Mouse (Mus musculus) stomach, postnatal 0 days (tissue): ENCODE data around the gene Adat3. TPM values are rescaled to one million over a fixed set of nuclear protein-coding genes. Genes with fewer than 3 reads are reported as not detected.

ENCODE experiments used
- ATAC-seq: fragments of 200-750 bp; cut with Nextera tagmentation; 2 replicates; pipeline ENCODE4 v1.8.0; 2017; ENCODE audit not compliant: low FRiP score, low TSS enrichment
- DNase-seq: peaks from one replicate; pipeline ENCODE4 v3.0.0-alpha.2; 2016; ENCODE audit warnings: low spot score
- H3K27ac ChIP-seq: fragments of 300-500 bp; sonication (generic); replicated peaks from 2 replicates; pipeline ENCODE4 v1.5.1; 2014; ENCODE audit warnings: mild to moderate bottlenecking, control low read depth
- H3K27me3 ChIP-seq: fragments of 300-500 bp; sonication (generic); 2 replicates; pipeline ENCODE4 v1.6.1; 2014; ENCODE audit warnings: low read length; ENCODE audit not compliant: control insufficient read depth, insufficient read depth
- H3K36me3 ChIP-seq: fragments of 300-500 bp; sonication (generic); 2 replicates; pipeline ENCODE4 v1.6.1; 2014; ENCODE audit warnings: low read length, mixed read lengths; ENCODE audit not compliant: control insufficient read depth, insufficient read depth
- H3K4me1 ChIP-seq: fragments of 300-500 bp; sonication (generic); replicated peaks from 2 replicates; pipeline ENCODE4 v1.6.1; 2014; ENCODE audit warnings: antibody characterized with exemption; ENCODE audit not compliant: control insufficient read depth, insufficient read depth
- H3K4me2 ChIP-seq: fragments of 300-500 bp; sonication (generic); replicated peaks from 2 replicates; pipeline ENCODE4 v1.6.1; 2014; ENCODE audit warnings: low read depth, mild to moderate bottlenecking, control low read depth, moderate library complexity
- H3K4me3 ChIP-seq: fragments of 300-500 bp; sonication (generic); 2 replicates; pipeline ENCODE4 v1.5.1; 2014; ENCODE audit warnings: low read depth, low read length, control low read depth
- H3K9ac ChIP-seq: fragments of 300-500 bp; sonication (generic); 2 replicates; pipeline ENCODE4 v1.6.1; 2014; ENCODE audit warnings: mild to moderate bottlenecking, low read length, control low read depth, mixed read lengths
- H3K9me3 ChIP-seq: fragments of 300-500 bp; sonication (generic); 2 replicates; pipeline ENCODE4 v1.6.1; 2016; ENCODE audit warnings: low read length; ENCODE audit not compliant: control insufficient read depth
- CTCF ChIP-seq: IDR thresholded peaks from 2 replicates; pipeline ENCODE4 v1.5.1; 2016; ENCODE audit warnings: antibody characterized with exemption, low read depth, mild to moderate bottlenecking, moderate library complexity
- EP300 ChIP-seq: optimal IDR thresholded peaks from 2 replicates; pipeline ENCODE3; 2016; ENCODE audit warnings: antibody characterized with exemption
- WGBS: fragments of 180-500 bp; shearing (Covaris S2); extraction: QIAGEN DNeasy Blood & Tissue Kit; methylation state at CpG from one replicate; pipeline ENCODE4 v1.1.7; 2014; 5-methylcytosine and 5-hydroxymethylcytosine counted together
- polyA plus RNA-seq: library from polyadenylated mRNA; unstranded; fragments of >200 nt; fragmentation: Nextera tagmentation; extraction: Ambion mirVana; gene quantifications from 2 replicates; pipeline ENCODE4 v1.2.1, GENCODE M21; 2015

Gene Adat3
- polyA plus RNA-seq, 1 experiment from 2014 or later: 4.1 TPM

DNA sequence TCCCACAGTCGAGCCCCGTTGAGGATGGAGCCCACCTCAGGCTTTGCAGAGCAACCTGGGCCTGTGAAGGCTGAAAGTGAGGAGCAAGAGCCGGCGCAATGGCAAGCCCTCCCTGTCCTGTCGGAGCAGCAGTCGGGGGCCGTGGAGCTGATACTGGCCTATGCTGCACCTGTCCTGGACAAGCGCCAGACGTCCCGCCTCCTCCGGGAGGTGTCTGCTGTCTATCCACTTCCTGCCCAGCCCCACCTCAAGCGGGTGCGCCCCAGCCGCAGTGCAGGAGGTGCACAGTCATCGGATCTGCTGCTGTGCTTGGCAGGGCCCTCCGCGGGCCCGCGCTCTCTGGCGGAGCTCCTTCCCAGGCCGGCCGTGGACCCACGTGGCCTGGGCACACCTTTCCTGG lies 3.6 kb downstream of the Adat3 start:
- Histone ChIP-seq H3K27me3 (no peaks in the 10 kb centered on the region), H3K9ac (peak overlapping the region; percentile 13; the same call in 1 of the 2 replicates), H3K4me3 (no peak overlapping the region), H3K27ac (peak overlapping the region; percentile 18; the same call in 1 of the 2 replicates), H3K4me1 (peaks cover 3% of the 10 kb centered on the region; the same call in 1 of the 2 replicates), H3K36me3 (peaks cover 9% of the 10 kb centered on the region), H3K4me2 (no peak overlapping the region), H3K9me3 (no peaks in the 10 kb centered on the region)
- ATAC-seq (peak; percentile 60), DNase-seq (peak; percentile 87)
- TF ChIP-seq CTCF: no peak
- 62% methylated on average over 20 of the region's 23 CpGs for WGBS

DNA sequence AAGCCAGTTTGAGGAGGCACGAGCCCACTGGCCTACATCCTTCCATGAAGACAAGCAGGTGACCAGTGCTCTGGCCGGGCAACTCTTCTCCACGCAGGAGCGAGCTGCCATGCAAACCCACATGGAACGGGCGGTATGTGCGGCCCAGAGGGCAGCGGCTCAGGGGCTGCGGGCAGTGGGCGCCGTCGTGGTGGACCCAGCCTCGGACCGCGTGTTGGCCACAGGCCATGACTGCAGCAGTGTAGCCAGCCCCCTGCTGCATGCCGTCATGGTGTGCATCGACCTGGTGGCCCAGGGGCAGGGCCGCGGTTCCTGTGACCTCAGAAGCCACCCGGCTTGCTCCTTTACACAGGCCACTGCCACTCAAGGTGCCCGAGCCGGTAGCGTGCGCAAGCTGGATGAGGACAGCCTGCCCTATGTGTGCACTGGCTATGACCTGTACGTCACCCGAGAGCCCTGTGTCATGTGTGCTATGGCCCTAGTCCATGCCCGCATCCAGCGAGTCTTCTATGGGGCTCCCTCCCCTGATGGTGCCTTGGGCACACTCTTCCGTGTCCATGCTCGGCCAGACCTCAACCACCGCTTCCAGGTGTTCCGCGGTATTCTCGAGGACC lies 4.2 kb downstream of the Adat3 start:
- no peak overlapping the region; the same call in 1 of the 2 replicates for H3K27ac ChIP-seq
- H3K9me3 ChIP-seq: no peaks in the 10 kb centered on the region
- no peak overlapping the region for H3K4me2 ChIP-seq
- peaks cover 3% of the 10 kb centered on the region; the same call in 1 of the 2 replicates for H3K4me1 ChIP-seq
- 94% methylated on average over 34 of the region's 34 CpGs for WGBS
- DNase-seq (no peak), ATAC-seq (no peak)
- no peaks in the 10 kb centered on the region for H3K27me3 ChIP-seq
- H3K9ac ChIP-seq: no peak overlapping the region
- H3K36me3 ChIP-seq: peaks cover 9% of the 10 kb centered on the region
- H3K4me3 ChIP-seq: no peak overlapping the region
- TF ChIP-seq EP300: no peak
- no peak for TF ChIP-seq CTCF

DNA sequence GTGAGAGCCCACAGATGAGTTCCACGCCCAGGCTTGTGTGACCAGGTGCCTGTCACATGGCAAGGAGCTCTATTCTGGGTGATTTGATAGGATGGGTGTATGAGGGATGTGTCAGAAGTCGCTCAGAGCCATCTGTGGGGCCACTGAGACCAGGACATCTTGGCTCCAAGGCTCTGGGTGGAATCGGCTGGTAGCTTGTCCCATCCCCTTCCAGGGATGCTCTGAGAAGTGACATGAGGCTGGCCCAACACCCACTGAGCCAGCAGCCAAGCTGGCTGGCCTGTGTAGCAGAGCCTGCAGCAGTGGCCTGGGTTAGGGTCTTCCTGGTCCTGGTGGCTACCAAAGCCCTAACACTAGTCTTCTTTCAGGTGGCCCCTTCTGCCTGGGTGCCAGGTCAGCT lies 5.8 kb downstream of the Adat3 start:
- H3K4me2 ChIP-seq: no peak overlapping the region
- H3K27me3 ChIP-seq: no peaks in the 10 kb centered on the region
- TF ChIP-seq EP300: no peak
- TF ChIP-seq CTCF: no peak
- no peak overlapping the region for H3K27ac ChIP-seq
- H3K4me3 ChIP-seq: no peak overlapping the region
- 85% methylated on average over 3 of the region's 3 CpGs for WGBS
- ATAC-seq (no peak), DNase-seq (no peak)
- peaks cover 12% of the 10 kb centered on the region for H3K36me3 ChIP-seq
- H3K9ac ChIP-seq: no peak overlapping the region
- peaks cover 3% of the 10 kb centered on the region; the same call in 1 of the 2 replicates for H3K4me1 ChIP-seq
- H3K9me3 ChIP-seq: no peaks in the 10 kb centered on the region

DNA sequence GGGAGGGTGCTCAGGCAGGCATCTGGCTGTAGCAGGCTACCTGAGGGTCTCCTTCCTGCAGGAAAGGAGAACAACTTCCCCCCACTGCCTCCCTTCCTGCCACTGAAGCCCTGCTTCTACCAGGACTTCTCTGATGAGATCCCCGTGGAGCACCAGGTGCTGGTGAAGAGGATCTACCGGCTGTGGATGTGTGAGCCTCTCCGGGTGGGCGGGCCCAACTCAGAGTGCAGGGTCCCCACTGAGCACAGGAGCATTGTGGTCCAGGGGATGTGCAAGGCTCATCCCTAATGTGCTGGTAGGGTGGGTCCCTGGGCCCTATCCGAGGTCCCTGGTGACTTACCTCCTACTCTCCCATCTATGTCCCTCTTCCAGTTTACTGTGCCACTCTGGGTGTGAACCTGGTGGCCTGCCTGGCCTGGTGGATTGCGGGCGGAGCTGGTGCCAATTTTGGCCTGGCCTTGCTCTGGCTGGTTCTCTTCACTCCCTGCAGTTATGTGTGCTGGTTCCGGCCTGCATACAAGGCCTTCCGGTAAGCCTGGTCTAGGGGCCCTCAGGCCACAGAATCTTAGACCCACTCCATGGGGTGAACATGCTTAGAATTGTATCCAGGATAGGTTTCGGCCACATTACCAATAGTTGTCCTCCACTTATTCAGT lies 6.7 kb downstream of the Adat3 start:
- Histone ChIP-seq H3K36me3 (peaks cover 15% of the 10 kb centered on the region), H3K4me1 (no peaks in the 10 kb centered on the region), H3K4me3 (no peak overlapping the region), H3K4me2 (no peak overlapping the region), H3K9me3 (no peaks in the 10 kb centered on the region), H3K27ac (no peak overlapping the region), H3K9ac (no peak overlapping the region), H3K27me3 (no peaks in the 10 kb centered on the region)
- TF ChIP-seq EP300 (no peak), CTCF (no peak)
- DNase-seq: no peak
- no peak for ATAC-seq
- 84% methylated on average over 10 of the region's 10 CpGs for WGBS

DNA sequence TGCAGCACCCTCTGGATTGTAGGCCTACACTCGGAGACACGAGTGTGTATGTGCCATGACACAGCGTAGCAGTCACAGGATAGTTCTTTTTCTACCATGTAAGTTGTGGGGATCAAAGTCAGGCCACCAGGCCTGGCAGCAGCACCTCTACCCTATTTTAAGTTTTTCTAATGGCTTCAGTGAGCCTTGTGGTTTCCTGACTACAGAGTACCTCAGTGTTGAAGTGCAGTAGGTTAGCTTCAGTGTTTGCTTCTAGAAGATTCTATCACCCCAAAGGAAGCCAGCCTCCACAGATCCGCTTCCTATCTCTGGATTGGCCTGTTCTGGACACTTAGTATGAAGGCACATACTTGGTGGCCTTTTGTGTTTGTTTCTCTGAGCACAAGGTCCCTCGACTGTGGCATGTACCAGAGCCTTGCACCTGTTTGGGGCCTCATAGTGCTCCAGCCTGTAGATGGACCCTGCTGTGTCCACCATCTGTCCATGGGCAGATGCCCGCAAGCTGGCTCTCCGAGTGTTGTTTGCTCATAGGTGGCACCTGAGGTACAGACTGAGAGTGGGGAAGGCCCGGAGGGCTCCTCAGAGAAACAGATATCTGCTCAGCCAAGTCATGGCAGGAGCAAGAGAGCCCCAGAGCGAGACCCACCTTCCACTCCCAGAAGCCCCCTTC lies 7.6 kb downstream of the Adat3 start:
- H3K4me3 ChIP-seq: no peak overlapping the region
- H3K4me2 ChIP-seq: no peak overlapping the region
- H3K27me3 ChIP-seq: no peaks in the 10 kb centered on the region
- H3K9me3 ChIP-seq: no peaks in the 10 kb centered on the region
- DNase-seq: no peak
- ATAC-seq: no peak
- TF ChIP-seq EP300 (no peak), CTCF (no peak)
- peaks cover 16% of the 10 kb centered on the region for H3K36me3 ChIP-seq
- no peak overlapping the region for H3K9ac ChIP-seq
- no peak overlapping the region for H3K27ac ChIP-seq
- no peaks in the 10 kb centered on the region for H3K4me1 ChIP-seq
- 90% methylated on average over 9 of the region's 9 CpGs for WGBS

DNA sequence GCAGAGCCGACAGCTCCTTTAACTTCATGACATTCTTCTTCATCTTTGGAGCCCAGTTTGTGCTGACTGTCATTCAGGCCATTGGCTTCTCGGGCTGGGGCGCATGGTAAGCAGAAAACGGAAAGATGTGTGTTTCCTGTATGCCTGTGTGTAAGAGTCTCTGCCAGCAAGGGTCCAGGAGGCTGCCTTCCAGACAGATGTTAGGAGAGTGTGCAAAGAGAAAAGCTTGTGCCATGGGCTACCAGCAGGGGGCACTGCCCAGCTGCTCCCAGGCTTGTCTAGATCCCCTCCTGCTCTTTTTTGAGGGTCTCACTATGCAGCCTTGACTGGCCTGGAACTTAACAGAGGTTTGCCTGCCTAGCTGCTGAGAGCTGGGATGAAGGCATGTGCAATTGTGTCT lies 8.3 kb downstream of the Adat3 start:
- H3K36me3 ChIP-seq: peaks cover 16% of the 10 kb centered on the region
- H3K9ac ChIP-seq: no peak overlapping the region
- DNase-seq: peak; percentile 55
- no peak overlapping the region for H3K4me2 ChIP-seq
- ATAC-seq: no peak
- H3K9me3 ChIP-seq: no peaks in the 10 kb centered on the region
- 62% methylated on average over 4 of the region's 4 CpGs for WGBS
- no peak overlapping the region for H3K27ac ChIP-seq
- TF ChIP-seq EP300 (no peak), CTCF (peak; percentile 83)
- no peaks in the 10 kb centered on the region for H3K4me1 ChIP-seq
- H3K4me3 ChIP-seq: no peak overlapping the region
- no peaks in the 10 kb centered on the region for H3K27me3 ChIP-seq
